Mouse (Mus musculus) kidney, postnatal 25 days (tissue): ENCODE data around the gene Sec13.
A peak's percentile ranks its signal among the peaks of the same experiment; 100 is the strongest.
"Not testable (repeated sequence)": the region's sequence is repeated elsewhere in the genome, so short reads cannot be mapped to it uniquely, and the experiment has no call there.

Experiments used
- DNase-seq, 2 experiments: peaks; one replicate each; pipeline ENCODE4 v3.0.0; 2021; ENCODE audit warnings: mixed read lengths in 2 of 2

Sec13 gene

DNA sequence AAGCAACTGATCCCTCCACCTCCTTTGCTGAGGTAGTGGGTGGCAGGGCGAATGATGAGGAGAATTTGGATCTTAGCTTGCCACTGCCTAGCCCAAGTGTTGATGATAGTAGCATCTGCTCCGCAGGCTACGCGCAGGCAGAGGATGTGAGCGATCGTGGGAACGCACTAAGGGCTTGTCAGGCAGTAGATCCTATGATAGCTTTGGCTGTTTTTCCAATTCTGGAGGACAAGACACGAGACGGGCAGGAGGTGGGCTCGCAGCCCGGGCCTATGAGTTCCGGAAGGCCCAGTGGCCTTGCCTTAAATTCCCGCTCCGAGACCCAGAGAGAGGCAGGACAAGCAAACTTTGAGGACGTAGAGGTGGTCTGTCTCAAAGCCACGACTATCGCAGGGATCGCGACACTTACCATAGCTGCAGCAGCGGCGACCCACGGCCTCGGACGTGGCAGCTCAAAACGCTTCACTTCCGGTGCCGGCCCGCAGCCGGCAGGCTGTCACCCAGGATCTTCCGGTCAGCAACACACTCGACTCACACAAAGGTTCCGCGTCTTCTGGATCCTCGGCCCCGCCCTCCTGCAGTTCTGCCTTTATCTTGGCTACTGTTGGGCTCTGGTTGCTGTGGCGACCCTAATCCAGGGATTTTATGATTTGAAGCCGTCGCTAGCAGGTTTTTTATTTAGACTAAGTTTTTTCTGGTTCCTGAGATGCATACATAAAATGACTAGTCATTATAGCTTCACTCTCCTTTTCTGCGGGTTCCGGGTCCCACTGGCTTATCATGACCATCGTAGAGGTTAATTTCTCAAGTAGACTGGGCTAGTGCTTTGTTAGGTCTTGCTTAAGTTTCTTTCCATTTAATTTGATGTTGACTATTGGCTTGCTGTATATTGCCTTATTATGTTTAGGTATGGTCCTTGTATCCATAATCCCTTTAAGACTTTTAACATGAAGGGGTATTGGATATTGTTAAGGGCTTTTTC is at the start of gene Sec13:
Sec13 (minus strand) TSS at position 508 of the 982 bp plus-strand sequence.
- peak; percentile 87 to 91 for DNase-seq

DNA sequence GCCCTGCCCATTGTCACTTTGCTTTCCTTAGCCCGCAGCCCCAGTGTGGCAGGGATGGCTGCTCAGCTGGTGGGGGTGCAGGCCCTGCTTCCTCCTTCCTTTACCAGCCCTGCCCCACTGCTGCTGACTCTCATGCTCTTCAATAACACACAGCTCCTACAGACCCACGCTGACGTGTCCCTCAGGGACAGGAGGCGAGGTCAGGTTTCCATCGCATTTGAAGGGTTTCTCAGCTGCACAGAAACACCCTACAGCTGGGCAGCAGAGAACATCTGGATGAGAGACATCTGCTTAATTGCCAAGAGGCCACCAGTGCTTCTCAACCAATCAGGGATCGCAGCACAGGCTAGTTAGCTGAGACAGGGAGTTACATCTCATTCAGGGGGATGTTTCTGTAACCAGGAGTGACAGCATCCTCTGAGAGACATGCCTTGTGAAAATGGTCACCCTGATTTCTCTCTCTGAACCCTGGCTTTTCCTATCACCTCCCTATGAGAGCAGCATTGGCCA is 47.0 kb upstream of the Sec13 start:
- DNase-seq, result no peak

DNA sequence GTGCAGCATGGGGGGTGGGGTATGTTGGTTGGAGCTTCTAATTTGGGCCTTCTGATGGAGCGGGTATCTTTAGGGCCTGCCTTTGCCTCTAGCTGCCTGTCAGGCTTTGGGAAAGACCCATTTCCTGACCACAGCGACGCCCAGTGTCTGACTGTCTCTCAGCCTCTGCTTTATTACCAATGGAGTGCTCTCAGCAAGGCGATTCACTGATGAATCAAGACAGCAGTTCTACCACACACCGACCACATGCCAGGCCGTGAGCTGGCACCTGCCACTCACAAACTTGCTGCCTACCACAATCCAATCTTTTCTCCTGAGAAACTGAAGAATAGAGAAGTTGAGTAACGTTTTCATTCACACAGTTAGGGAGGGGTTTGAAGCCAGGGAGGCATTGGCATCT is 45.1 kb upstream of the Sec13 start:
- no peak for DNase-seq

DNA sequence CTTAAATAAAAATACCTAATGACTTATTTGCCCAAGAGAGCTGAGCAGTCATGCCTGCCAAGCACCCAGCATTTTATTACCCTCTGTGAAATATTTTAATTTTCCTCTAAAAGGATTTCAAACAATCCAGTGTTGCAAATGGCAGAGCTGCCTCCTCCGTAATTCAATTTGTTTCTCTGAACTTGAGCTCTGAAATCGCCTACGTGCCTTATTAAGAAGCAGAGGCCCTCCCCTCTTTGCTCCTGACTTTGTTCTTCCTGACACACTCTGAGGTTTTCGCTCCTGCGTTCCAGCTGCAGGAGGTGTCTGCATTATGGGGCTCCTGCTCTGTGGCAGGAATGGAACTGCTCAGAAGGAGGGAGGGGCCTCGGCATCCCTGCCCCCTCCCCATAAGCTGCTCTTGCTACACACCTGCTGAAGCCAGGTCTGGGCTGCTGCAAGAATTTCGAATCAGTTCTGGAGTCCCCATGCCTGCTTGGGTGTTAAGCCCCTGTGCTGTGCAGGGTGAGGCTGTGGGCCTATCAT is 37.7 kb upstream of the Sec13 start:
- no peak for DNase-seq

DNA sequence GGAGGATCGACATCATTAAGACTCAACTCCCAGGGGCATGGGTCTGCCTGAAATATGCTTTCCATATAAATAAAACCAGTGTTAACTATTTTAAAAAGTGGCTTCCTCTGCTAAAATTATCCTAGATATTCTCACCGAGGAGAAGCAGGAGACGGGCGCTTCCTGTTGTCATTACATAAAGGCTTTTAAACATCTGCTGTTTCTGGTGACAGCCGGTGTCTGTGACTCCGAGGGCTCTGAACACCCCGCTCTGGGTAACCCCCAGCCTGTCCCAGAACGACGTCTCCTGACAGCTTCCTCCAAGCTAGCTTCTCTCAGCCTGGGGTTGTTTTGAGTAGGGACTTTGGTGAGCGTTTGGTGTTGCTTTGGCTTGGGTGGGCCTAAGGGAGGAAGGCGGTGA is 28.3 kb upstream of the Sec13 start:
- no peak for DNase-seq

DNA sequence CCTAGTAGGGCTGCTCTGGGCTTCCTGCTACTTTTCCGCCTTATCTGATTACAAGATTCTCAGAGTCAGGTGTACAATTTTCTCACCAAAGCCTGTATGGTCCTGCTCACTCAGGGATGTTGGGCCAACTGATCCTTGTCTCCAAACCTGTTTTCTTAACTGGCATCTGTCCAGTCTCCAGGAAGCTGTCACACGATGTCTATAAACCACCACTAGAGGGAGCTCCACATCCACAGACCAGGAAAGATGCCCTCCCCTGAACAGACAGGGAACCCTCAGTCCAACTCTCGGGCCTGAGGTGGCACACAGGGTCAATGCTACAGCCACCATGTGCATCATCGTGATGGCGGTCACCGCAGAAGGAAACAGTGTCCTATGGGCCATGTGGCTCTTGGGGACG is 21.1 kb upstream of the Sec13 start:
- DNase-seq, result peak; percentile 61 to 65

DNA sequence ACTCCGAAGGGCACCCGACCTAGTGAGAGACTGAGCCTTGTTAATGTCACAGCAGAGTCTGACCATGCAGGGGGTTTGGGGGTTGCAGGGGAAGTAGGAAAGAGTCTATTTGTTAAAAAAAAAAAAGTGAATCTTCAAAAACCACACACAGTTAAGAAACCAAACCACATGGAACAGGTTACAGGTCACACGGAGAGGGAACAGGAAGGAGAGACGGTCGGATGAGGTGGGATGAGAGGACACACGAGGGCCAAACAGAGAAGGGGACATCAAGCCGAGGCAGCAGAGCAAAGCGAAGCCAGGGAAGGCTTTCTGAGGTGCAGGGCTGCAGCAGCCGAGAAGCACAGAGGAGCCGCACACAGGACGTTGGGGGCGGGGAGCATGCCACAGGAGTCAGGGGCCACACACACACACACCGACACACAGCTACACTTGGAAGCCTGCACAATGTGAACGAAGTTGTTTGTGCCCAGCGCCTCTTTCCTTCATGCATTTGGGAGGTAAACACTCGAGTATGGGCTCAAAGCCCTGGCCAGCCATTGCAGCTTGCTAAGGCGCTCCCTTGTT is 8.7 kb upstream of the Sec13 start:
- DNase-seq, result no peak

DNA sequence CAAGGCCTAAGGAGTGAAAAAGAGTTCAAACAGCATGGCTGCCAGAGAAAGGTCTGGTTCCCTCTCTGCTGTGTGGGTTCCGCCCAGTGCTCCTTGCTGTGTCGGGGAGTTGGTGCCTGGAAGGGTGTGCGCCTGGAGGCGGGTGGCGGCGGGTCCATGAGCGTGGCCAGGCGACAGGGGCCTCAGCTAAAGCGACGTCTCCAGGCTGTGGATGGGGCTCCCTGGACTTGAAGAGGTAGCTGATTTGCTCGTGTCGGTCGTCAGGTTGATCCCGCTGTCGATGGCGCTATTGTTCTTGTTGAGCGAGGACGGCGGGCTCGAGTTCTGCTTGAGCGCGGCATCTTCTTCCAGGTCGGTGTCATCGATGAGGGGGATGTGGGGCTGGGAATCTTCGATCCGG is 7.8 kb upstream of the Sec13 start:
- no peak for DNase-seq

DNA sequence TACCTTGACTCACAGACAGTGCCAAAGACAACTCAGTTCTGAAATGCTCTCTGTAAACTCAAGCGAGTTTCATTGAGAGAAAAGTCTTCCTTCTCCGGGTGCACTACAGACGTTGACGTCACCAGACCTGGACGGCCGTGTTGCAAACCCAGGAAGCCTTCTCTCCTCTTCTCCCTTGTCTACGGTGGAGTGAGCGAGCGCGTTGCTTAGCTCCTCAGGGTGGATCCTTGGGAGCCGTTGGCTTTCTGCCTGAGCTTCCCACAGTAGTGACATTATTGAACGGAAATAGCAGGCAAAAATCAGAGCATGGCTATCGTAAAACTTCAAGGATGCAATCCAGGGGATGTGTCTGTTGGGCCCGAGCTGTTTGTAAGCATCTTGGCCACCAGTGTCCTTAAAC is 6.7 kb upstream of the Sec13 start:
- no peak for DNase-seq

DNA sequence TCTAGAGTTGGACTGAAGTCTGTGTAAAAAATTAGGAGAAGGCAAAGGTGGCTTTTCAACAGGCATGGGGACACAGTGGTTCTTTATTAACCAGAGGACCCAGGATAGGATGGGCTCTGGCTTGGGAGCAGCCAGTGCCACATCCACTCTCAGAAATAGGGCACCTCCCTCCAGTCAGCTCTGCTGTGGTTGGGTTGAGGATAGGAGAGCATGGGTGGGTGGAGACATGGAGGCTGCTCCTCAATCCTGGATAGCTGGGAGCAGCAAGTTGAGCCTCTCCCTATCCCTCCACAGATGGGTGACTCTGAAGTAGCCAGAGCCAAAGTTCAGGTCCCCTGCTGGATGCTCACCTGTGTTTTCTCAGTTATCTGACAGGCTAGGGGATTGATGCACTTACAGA is 4.6 kb upstream of the Sec13 start:
- DNase-seq, result peak; percentile 26 to 69

DNA sequence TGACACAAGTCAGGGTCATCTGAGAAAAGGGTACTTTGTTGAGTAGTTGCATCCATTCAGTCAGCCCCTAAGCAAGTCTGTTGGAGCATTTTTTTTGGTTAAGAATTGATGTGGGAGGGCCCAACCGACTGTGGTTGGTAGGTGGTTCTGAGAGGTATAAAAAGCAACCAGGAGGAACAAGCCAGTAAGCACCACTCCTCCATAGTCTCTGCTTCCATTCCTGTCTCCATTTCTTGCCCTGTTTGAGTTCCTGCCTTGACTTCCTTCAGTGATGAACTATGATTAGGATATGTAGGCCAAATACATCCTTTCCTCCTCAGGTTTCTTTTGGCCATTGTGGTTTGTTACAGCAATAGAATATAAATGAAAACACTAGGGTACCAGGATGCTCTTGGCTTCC is 2.6 kb upstream of the Sec13 start:
- DNase-seq, result no peak

DNA sequence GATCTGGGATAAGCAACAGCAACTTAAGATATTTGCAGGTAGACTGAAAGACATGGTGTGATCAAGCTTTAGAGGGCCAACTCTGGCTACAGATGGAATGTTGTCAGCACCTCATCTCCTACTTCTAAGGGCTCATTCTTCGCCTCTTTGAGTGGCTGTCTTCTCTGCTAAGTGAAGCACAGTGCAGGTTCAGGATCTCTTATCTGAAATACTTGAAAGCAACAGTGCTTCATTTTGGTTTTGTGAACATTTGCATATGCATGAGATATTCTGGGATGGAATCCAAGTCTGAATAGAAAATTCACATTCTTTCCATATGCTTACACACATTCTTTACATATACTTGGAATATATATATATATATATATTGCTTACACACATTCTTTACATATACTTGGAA is 1.8 kb upstream of the Sec13 start:
- DNase-seq, result no peak

DNA sequence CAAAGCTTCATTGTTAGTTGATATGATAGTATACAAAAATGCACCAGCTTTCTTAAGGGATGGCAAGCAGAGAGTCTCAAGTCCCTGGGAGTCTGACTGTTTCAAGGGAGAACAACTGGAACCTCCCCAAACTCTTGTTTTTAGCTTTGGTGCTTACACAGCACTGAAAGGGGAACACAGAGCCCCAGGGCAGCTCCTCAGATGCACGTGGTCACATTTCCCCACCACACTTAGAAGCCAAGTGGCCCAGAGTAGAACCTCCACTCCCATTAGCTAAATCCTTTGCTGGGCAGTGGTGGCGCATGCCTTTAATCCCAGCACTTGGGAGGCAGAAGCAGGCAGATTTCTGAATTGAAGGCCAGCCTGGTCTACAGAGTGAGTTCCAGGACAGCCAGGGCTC is 882 bp upstream of the Sec13 start:
- DNase-seq, result no peak

DNA sequence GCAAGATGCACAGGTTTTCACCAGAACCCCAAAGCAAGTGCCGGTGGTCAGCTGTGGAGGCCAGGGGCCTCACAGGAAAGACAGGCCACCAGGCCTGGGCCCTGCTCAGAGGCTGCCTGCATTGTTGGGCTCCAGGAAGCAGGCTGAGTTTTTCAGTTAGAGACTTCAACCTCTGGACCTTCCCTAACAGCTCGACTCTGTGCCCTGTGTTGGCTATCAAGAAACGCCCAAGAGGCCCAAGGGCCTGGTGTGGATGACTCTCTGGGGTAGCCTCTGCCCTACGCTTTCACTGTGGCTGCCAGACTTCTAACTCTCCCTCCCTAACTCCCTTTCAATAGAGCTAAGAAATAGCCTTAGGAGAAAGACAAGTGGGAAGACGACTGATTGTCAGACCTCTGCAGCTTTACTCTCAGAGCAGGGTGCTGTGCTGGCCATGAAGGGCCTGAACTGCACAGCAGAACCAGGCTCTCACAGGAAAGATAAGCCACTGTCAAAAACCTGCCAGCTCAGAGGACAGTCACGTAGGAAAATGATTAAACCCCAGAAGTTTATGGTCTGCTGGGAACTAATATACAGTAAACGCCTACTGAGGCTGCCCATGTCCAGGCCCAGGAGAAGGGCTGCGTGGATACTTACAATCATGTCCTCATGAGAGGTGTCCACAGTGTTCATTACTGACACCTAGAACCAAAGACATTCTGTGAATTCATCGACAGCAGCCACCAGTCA is 3.1 kb downstream of the Sec13 start:
- DNase-seq, result peak in 1 of 2 experiments; percentile 57

DNA sequence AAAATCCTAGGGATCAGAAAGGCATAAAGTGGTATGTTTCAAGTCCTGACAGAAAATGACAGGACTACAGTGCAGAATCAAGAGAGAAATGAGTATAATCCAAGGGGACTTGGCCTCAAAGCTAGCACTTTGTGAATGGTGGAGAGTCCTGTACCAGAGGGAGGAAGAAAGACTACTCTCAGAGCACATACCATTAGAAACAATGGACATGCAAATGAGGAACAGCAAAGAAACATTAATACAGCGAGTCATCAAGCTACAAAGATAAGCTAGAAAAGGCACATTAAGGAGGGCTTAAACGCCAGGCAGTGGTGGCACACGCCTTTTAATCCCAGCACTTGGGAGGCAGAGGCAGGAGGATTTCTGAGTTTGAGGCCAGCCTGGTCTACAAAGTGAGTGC is 9.2 kb downstream of the Sec13 start:
- DNase-seq, result no peak

DNA sequence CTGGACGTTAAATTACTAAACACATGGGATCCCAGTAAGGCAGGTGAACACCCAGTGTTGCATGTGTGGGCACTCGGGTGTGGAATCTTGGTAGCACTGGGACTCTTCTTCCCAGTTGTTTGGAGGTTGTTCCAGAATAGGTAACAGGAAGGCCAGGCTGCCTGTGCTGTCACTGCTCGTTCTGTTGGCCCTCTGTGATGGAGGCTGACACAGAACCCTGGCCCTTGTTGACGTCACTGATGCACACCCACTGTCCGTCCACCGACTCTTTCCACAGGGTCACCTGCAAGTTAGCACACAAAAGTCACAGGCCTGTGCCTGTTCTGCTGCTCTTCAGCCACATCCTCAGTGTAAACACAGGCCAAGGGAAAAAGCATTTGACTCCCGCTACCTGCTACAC is 12.4 kb downstream of the Sec13 start:
- no peak for DNase-seq

DNA sequence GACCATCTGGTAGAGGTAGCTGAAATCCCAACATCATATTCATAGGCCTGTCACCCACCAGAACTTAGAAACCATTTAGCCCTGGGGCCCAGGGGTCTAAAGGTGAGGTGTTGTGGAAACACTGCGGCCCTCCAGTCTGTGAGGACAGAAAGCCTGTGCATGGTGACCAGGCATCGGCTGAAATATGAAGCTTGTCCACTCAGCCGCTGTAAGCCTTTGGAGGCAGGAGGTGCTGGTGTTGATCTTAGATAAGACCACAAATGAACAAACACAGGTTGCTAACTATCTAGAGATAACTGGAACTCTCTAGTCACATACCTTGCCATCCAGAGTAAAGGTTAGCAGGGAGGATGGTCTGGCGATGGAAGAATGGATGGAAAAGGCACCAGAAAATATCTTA is 19.5 kb downstream of the Sec13 start:
- no peak for DNase-seq

DNA sequence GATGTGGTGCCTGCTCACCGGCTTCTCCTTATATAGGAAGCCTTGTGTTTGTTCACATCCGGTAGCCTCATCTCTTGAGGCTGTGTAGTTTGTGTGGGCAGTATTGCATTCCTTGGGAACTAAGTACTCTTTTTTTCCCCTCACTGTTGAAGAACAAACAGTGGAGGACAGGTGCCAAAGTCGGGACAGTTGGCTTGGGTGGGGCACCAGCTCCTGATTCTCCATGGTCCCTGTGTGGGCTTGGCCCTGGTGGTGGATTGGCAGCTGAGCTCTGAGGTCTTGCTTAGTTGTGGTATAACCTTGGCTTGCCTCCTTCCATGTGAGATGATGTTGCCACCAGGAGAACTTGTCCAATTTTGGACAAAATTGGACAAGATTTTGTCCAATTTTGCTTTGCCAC is 20.7 kb downstream of the Sec13 start, which contains the start of gene Ghrl:
Ghrl (minus strand) TSS at position 3 of the 400 bp plus-strand sequence.
- no peak for DNase-seq

DNA sequence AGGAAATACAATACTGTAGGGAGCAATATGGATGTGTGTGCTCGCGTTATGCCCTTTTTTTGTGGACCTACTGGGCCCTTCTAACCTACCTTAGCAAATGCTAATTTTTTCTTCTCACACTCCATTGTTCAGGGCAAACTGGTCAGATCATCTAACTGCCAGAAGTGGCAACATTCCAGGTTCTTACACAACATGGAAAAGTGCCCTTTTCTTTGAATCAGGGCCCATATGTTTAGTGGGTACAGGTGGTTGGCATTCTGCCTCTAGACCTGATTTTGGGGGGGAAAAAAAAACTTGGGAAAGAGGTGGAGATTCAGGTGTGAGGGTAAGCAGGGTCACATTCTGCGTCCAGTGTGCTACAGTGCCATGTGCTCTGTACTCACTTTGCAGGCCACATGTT is 23.0 kb downstream of the Sec13 start:
- no peak for DNase-seq

DNA sequence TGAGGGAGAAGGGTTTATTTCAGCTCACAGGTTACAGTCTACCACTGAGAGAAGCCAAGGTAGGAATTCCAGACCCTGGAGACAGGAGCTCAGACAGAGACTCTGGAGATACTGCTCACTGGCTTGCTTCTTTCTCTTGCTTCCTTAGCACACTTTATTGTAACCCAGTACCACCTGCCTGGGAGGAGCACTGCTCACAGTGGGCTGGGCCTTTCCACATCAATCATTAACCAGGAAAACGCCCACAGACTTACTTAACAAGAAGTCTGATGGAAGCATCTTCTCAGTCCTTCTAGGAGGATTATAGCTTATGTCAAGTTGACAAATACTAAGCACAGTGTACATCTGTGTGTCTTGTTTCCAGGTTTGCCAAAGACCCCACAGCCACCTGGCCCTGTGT is 25.7 kb downstream of the Sec13 start:
- DNase-seq, result peak; percentile 55 to 69

DNA sequence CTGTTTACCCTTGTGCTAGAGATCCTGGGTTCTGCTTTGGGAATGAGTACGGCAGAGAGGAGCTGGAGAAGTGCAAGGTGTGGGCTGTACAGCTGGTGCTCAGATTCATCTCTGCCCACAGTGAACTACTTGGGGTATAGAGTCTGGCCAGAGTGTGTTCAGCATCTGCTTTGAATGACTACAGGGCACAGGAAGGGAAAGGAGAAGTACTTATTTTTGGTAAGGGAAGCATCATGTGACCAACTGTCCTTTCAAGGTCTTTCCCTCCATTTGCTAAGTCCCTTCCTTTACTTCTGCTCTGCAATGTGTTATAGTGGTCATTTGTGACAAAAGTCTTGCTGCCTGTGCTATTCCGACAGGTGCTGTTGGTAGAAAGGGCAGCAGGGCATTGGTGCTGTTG is 26.3 kb downstream of the Sec13 start:
- DNase-seq, result no peak

DNA sequence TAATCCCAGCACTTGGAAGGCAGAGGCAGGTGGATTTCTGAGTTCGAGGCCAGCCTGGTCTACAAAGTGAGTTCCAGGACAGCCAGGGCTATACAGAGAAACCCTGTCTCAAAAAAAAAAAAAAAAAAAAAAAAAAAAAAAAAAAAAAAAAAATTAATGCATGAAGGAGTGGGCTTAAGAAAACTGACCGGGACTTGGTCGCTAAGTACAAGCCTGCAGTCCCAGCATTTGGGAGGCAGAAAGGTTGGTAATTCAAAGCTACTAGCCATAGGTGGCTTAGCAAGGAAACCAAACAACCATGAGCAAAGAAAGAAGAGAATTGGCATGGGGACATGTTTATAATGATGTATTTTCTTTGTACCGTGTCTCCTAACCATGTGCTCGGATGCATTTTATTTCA is 27.2 kb downstream of the Sec13 start:
- DNase-seq, result not testable (repeated sequence)

DNA sequence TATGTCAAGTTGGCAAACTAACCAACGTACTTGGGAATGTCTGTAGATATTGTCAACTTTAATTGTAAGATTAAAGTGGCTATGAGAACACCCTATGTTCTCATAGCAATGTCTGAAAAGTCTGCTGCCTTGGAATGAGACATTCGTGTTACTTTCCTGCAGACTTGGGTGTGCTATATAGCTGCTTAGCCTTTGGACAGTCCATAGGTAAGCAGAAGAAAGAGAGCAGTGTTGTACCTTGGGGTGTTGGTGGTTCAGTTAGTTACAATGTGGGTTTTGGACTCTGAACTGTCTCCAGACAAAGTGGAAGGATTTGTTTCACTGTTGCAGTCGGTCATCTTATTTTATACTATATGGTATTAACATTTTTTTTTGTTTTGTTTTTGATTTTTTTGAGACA is 27.8 kb downstream of the Sec13 start:
- DNase-seq, result no peak
